Mouse (Mus musculus) G1E-ER4 (cell line): ENCODE measurements around the gene Phgr1. TPM values are rescaled to one million over a fixed set of nuclear protein-coding genes. Genes with fewer than 3 reads are reported as not detected.

Source experiments
- GATA1 ChIP-seq: IDR thresholded peaks from one replicate; pipeline ENCODE4 v1.8.0; 2012; ENCODE audit warnings: low read length, inconsistent platforms
- polyA plus RNA-seq: library from polyadenylated mRNA; stranded (reverse); fragments of >175 nt; gene quantifications from 2 replicates; pipeline ENCODE4 v1.2.3, GENCODE M21; 2012

Phgr1 gene
- polyA plus RNA-seq, 1 experiment: not detected

DNA sequence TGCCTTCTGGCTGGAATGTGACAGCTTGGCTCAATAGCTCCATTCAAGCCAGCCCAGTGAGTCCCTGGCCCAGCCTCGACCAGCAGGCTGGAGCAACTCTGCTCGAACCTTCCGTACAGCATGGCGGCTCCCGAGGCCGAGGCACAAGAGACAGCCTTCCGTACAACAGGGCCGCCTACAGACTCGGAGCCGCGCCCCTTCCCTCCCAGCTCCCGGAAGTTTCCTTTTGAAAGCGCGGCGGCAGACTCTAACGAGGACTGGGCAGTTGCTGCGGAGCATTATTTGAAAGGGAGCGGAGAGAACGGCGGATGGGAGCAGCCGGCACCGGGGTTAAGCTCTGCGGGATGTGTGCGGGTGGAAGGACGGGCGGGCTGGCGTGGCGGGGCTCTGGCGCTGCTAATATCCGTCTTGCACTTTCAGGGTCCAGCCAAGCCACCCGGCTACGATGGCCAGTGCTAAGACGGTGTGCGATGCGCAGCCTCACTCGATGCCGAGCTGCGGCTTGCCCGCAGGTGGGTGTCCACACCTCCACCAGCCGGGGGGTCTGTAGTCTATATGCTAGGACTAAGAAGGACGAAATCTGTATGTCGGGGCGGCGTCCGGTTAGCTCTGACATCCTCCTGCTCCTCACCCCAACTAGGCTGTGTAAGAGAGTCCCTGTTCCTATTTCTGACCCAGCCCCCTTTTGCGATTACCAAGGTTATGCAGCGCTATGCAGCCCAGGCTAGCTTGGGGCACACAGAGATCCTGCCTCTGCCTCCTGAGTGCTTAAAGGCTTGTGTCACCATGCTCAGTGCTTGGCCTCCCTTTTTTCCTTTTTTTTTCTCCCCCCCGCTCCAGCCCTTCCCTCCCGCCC lies 41.6 kb downstream of the Phgr1 start, which contains the start of gene Knstrn:
Knstrn (plus strand) TSS at position 23 of the 856 bp plus-strand sequence.
- TF ChIP-seq GATA1: no peak

DNA sequence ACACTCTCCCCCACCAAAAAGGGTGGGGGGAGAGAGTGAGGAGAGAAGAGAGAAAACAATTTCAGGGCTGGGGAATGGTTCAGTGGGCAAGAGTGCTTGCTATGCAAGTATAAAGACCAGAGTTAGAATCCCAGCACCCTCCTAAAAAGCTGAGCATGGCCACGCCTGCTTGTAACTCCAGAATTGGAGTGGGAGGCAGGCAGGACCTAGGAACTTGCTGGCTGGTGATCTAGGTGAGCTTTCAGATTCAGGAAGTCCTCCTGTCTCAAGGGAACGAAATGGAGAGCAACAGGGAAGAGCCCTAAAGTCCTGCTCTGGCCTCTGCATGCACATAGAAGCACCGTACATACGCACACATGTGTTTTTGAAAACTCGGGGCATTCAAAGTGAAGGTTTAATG lies 50.2 kb downstream of the Phgr1 start:
- TF ChIP-seq GATA1: no peak

DNA sequence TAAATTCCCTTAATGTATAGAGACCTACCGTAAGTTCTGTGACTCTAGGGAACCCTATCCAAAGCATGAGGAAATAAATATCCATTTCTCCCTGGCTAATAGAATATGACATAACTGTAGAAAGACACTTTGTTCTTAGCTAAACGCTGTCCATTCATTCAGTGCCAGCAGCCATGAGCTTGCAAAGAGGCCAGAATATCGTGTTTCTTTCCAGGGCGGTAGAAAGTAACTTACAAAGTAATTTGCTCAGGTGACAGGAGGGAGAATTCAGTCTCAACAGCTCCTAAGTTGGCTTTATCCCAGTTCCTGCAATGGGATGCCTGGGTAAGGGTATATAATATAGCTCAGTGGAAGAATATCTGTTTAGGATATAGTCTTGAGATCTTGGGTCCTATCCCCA lies 51.8 kb downstream of the Phgr1 start:
- no peak for TF ChIP-seq GATA1

Other genes with a start within 250 kb of the Phgr1 start
- gene Bmf, start 223.1 kb upstream of the Phgr1 start, polyA plus RNA-seq: not detected in 2 replicates
- gene Bub1b, start 174.6 kb upstream of the Phgr1 start, polyA plus RNA-seq: 31.5 and 36.2 TPM in 2 replicates
- gene Pak6, start 109.5 kb upstream of the Phgr1 start, polyA plus RNA-seq: 31.1 and 37.5 TPM in 2 replicates
- not detected in 2 replicates for gene Ankrd63, start 68.8 kb upstream of the Phgr1 start, polyA plus RNA-seq
- gene Plcb2, start 44.3 kb upstream of the Phgr1 start, polyA plus RNA-seq: 0.25 and 0.35 TPM in 2 replicates
- gene Inafm2, start 27.0 kb upstream of the Phgr1 start, polyA plus RNA-seq: 19.7 and 23.8 TPM in 2 replicates
- gene Ccdc9b, start 10.1 kb upstream of the Phgr1 start, polyA plus RNA-seq: 0.03 TPM in 1 of 2 replicates, not detected in the other
- 0.02 and 0.03 TPM in 2 replicates for gene Disp2, start 7.0 kb downstream of the Phgr1 start, polyA plus RNA-seq
- gene Knstrn, start 41.2 kb downstream of the Phgr1 start, polyA plus RNA-seq: 100 and 129 TPM in 2 replicates
- gene Ivd, start 89.2 kb downstream of the Phgr1 start, polyA plus RNA-seq: 4.7 and 10.5 TPM in 2 replicates
- gene Bahd1, start 127.6 kb downstream of the Phgr1 start, polyA plus RNA-seq: 60.4 and 68.6 TPM in 2 replicates
- gene Chst14, start 153.7 kb downstream of the Phgr1 start, polyA plus RNA-seq: 6.0 and 9.3 TPM in 2 replicates